Mouse (Mus musculus) erythroblast, embryonic 14.5 days (primary cell): ENCODE data around the gene Gpr33. TPM values are rescaled to one million over a fixed set of nuclear protein-coding genes. Genes with fewer than 3 reads are reported as not detected.

Source experiments
- H3K27me3 ChIP-seq: 2 replicates; pipeline ENCODE4 v1.6.1; 2012; ENCODE audit warnings: inconsistent platforms; ENCODE audit not compliant: control insufficient read depth
- H3K36me3 ChIP-seq: 2 replicates; pipeline ENCODE4 v1.6.1; 2012; ENCODE audit warnings: mild to moderate bottlenecking, inconsistent platforms; ENCODE audit not compliant: control insufficient read depth
- H3K4me1 ChIP-seq: 2 replicates; pipeline ENCODE4 v1.6.1; 2012; ENCODE audit warnings: inconsistent platforms; ENCODE audit not compliant: control insufficient read depth
- H3K4me3 ChIP-seq: replicated peaks from 2 replicates; pipeline ENCODE3; 2012; ENCODE audit warnings: moderate library complexity, mild to moderate bottlenecking, inconsistent platforms
- H3K9me3 ChIP-seq: 2 replicates; pipeline ENCODE4 v1.6.1; 2012; ENCODE audit warnings: low read length, inconsistent platforms, mixed read lengths; ENCODE audit not compliant: control insufficient read depth
- GATA1 ChIP-seq: IDR thresholded peaks from 2 replicates; pipeline ENCODE4 v1.6.1; 2012; ENCODE audit warnings: low read length, inconsistent platforms, mixed read lengths
- TAL1 ChIP-seq: IDR thresholded peaks from 3 replicates; pipeline ENCODE4 v1.6.1; 2012; ENCODE audit warnings: low read length, inconsistent platforms, mixed read lengths
- polyA plus RNA-seq: library from polyadenylated mRNA; stranded (reverse); fragments of >175 nt; gene quantifications from 2 replicates; pipeline ENCODE4 v1.2.3, GENCODE M21; 2012

Gene Gpr33
- polyA plus RNA-seq, result not detected in 2 replicates

GRCm38 (mm10) chr12:52027963-52028362 is at the start of gene Gpr33:
TSS of gene Gpr33 (minus strand) at chr12:52028063.
- H3K36me3 ChIP-seq, result no peaks in the 10 kb centered on the region
- no peaks in the 10 kb centered on the region for H3K9me3 ChIP-seq
- H3K27me3 ChIP-seq, result no peaks in the 10 kb centered on the region
- TF ChIP-seq TAL1 (no peak), GATA1 (no peak)
- H3K4me3 ChIP-seq, result no peak within 1 kb of the TSS
- no peaks in the 10 kb centered on the region for H3K4me1 ChIP-seq

DNA sequence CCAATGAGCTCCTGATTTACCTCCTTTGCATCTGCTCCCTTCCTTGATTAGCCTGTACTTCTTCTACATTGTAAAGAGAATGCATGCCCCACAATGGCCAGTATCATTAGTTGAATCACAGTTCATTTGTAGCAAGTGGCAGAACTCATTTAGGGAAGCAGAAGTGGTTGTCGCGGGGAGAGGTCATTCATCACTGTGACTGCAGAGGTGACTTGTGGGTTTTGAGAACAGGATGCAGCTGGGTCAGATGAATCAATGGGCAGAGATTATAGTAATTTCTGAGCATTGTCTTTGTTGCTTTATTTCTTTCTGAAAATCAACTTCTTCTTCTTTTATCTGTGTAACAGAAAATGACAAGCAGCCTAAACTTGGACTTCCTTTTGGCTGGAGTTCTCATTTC is 21.5 kb upstream of the Gpr33 start:
- H3K27me3 ChIP-seq, result no peaks in the 10 kb centered on the region; the same call in 1 of the 2 replicates
- no peaks in the 10 kb centered on the region for H3K9me3 ChIP-seq
- no peaks in the 10 kb centered on the region for H3K36me3 ChIP-seq
- no peak overlapping the region for H3K4me3 ChIP-seq
- H3K4me1 ChIP-seq, result no peaks in the 10 kb centered on the region
- TF ChIP-seq GATA1, result no peak
- no peak for TF ChIP-seq TAL1

DNA sequence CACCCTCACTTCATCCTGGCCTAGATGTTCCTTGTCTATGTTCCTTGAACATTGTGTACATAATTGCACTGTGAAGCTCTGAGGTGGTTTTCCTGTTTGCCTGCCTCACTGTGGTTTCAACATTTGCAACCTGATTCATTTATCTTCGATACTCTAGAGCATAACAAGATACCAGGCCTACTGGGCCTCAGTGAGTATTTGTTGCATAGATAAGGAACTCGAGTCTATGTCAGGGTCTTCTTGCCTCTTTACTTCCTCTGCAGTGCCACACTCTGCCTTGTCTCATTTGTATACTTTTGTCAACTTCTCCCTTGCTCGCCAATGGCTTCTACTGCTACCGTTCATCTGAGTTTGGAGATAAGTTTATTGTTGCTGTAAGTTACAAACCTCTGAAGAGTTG is 18.5 kb upstream of the Gpr33 start:
- no peak overlapping the region for H3K4me3 ChIP-seq
- TF ChIP-seq TAL1, result no peak
- TF ChIP-seq GATA1, result no peak
- H3K36me3 ChIP-seq, result no peaks in the 10 kb centered on the region
- H3K27me3 ChIP-seq, result no peaks in the 10 kb centered on the region; the same call in 1 of the 2 replicates
- H3K4me1 ChIP-seq, result no peaks in the 10 kb centered on the region
- no peaks in the 10 kb centered on the region for H3K9me3 ChIP-seq

GRCm38 (mm10) chr12:52042818-52043336 is 15.0 kb upstream of the Gpr33 start:
- no peaks in the 10 kb centered on the region for H3K4me1 ChIP-seq
- TF ChIP-seq GATA1, result no peak
- no peak for TF ChIP-seq TAL1
- H3K27me3 ChIP-seq, result no peaks in the 10 kb centered on the region; the same call in 1 of the 2 replicates
- no peaks in the 10 kb centered on the region for H3K36me3 ChIP-seq
- no peak overlapping the region for H3K4me3 ChIP-seq
- no peaks in the 10 kb centered on the region for H3K9me3 ChIP-seq

DNA sequence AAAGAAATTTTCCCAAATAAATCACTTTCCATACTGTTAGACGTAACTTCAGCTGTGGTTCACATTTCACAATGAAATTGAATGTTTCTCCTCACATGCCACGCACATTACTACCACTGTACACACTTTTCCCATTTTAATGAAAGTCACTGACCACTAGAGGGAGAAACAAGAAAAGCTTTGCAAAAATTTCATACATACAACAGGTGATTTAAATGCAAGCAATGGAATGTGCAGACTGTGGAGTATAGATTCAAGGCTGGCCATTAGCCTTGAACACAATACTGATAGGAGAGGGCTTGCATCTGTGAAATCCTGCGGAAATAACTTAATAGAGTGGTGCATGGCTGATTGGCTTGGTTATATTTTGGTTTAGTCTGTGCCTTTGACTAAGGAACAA is 10.5 kb upstream of the Gpr33 start:
- no peaks in the 10 kb centered on the region for H3K4me1 ChIP-seq
- H3K36me3 ChIP-seq, result no peaks in the 10 kb centered on the region
- no peaks in the 10 kb centered on the region for H3K9me3 ChIP-seq
- H3K4me3 ChIP-seq, result no peak overlapping the region
- TF ChIP-seq TAL1 (no peak), GATA1 (no peak)
- no peaks in the 10 kb centered on the region for H3K27me3 ChIP-seq

GRCm38 (mm10) chr12:52034956-52035355 is 7.1 kb upstream of the Gpr33 start:
- H3K9me3 ChIP-seq, result no peaks in the 10 kb centered on the region
- H3K27me3 ChIP-seq, result no peaks in the 10 kb centered on the region
- H3K4me1 ChIP-seq, result no peaks in the 10 kb centered on the region
- no peak for TF ChIP-seq TAL1
- no peak for TF ChIP-seq GATA1
- no peak overlapping the region for H3K4me3 ChIP-seq
- H3K36me3 ChIP-seq, result no peaks in the 10 kb centered on the region

- no peak for TF ChIP-seq GATA1
- TF ChIP-seq TAL1, result no peak
- Histone ChIP-seq H3K9me3 (no peaks in the 10 kb centered on the region), H3K27me3 (no peaks in the 10 kb centered on the region), H3K4me3 (no peak overlapping the region), H3K4me1 (no peaks in the 10 kb centered on the region), H3K36me3 (no peaks in the 10 kb centered on the region)
Observed at GRCm38 (mm10) chr12:52032276-52032675, 4.4 kb upstream of the Gpr33 start.

GRCm38 (mm10) chr12:52014494-52015029 is 13.3 kb downstream of the Gpr33 start:
- H3K4me3 ChIP-seq, result no peak overlapping the region
- H3K4me1 ChIP-seq, result no peaks in the 10 kb centered on the region
- TF ChIP-seq TAL1 (no peak), GATA1 (no peak)
- H3K9me3 ChIP-seq, result no peaks in the 10 kb centered on the region
- no peaks in the 10 kb centered on the region for H3K36me3 ChIP-seq
- no peaks in the 10 kb centered on the region for H3K27me3 ChIP-seq

DNA sequence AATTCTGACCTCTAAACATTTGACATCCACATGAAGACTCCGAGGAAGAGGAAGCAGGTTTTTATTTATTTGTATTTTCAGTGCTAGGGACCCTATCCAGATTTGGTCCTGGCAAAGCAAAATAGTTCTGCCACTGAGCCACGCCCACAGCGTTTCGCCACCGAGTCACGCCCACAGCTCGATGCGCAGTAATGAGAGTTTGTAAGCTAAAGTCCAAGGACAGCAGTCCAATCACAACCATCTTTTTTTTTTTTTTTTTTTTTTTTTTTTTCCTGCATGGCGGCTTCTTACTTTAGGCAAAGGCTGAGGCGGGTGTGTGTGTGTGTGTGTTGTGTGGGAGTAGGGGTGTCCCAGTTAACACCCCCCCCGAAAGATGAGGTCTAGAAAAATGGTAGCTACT is 13.8 kb downstream of the Gpr33 start:
- no peak overlapping the region for H3K4me3 ChIP-seq
- H3K9me3 ChIP-seq, result no peaks in the 10 kb centered on the region
- H3K4me1 ChIP-seq, result no peaks in the 10 kb centered on the region
- no peak for TF ChIP-seq GATA1
- no peak for TF ChIP-seq TAL1
- no peaks in the 10 kb centered on the region; the same call in 1 of the 2 replicates for H3K27me3 ChIP-seq
- no peaks in the 10 kb centered on the region for H3K36me3 ChIP-seq

- TF ChIP-seq TAL1, result no peak
- no peak for TF ChIP-seq GATA1
- no peaks in the 10 kb centered on the region; the same call in 1 of the 2 replicates for H3K27me3 ChIP-seq
- H3K4me3 ChIP-seq, result no peak overlapping the region
- no peaks in the 10 kb centered on the region for H3K36me3 ChIP-seq
- no peaks in the 10 kb centered on the region for H3K4me1 ChIP-seq
- no peaks in the 10 kb centered on the region for H3K9me3 ChIP-seq
Observed at GRCm38 (mm10) chr12:52013274-52013673, 14.6 kb downstream of the Gpr33 start.
